Mouse (Mus musculus) stomach, embryonic 15.5 days (tissue): ENCODE measurements around the gene Fam69a. TPM values are rescaled to one million over a fixed set of nuclear protein-coding genes. Genes with fewer than 3 reads are reported as not detected.
A peak's percentile ranks its signal among the peaks of the same experiment; 100 is the strongest.
"Not testable (repeated sequence)": the region's sequence is repeated elsewhere in the genome, so short reads cannot be mapped to it uniquely, and the experiment has no call there.

Source experiments
- ATAC-seq: fragments of 200-750 bp; cut with Nextera tagmentation; 2 replicates; pipeline ENCODE4 v1.8.0; 2017; ENCODE audit warnings: low read depth, moderate number of reproducible peaks, moderate TSS enrichment; ENCODE audit not compliant: insufficient read depth, low FRiP score
- H3K27ac ChIP-seq: fragments of 300-500 bp; sonication (generic); 2 replicates; pipeline ENCODE4 v1.5.1; 2015; ENCODE audit warnings: mild to moderate bottlenecking, inconsistent platforms
- H3K27me3 ChIP-seq: fragments of 300-500 bp; sonication (generic); replicated peaks from 2 replicates; pipeline ENCODE4 v1.6.1; 2015; ENCODE audit warnings: inconsistent platforms
- H3K36me3 ChIP-seq: fragments of 300-500 bp; sonication (generic); 2 replicates; pipeline ENCODE4 v1.6.1; 2015; ENCODE audit warnings: inconsistent platforms
- H3K4me1 ChIP-seq: fragments of 300-500 bp; sonication (generic); 2 replicates; pipeline ENCODE4 v1.6.1; 2015; ENCODE audit warnings: inconsistent platforms
- H3K4me2 ChIP-seq: fragments of 300-500 bp; sonication (generic); 2 replicates; pipeline ENCODE4 v1.6.1; 2015; ENCODE audit warnings: mild to moderate bottlenecking, inconsistent platforms
- H3K4me3 ChIP-seq: fragments of 300-500 bp; sonication (generic); replicated peaks from 2 replicates; pipeline ENCODE4 v1.5.1; 2015; ENCODE audit warnings: inconsistent platforms
- H3K9ac ChIP-seq: fragments of 300-500 bp; sonication (generic); 2 replicates; pipeline ENCODE4 v1.6.1; 2015; ENCODE audit warnings: inconsistent platforms
- H3K9me3 ChIP-seq: fragments of 300-500 bp; sonication (generic); 2 replicates; pipeline ENCODE4 v1.6.1; 2016; ENCODE audit warnings: inconsistent platforms
- WGBS: fragments of 180-500 bp; shearing (Covaris S2); methylation state at CpG from one replicate; pipeline ENCODE4 v1.1.7; 2015; 5-methylcytosine and 5-hydroxymethylcytosine counted together
- polyA plus RNA-seq: library from polyadenylated mRNA; unstranded; fragments of >200 nt; fragmentation: Nextera tagmentation; extraction: Ambion mirVana; gene quantifications from 2 replicates; pipeline ENCODE4 v1.2.1, GENCODE M21; 2015

Gene Fam69a
- polyA plus RNA-seq, result 24.1 and 28.7 TPM in 2 replicates

- WGBS, result under 1% methylated on average over 55 of the region's 91 CpGs
- Histone ChIP-seq H3K4me1 (no peaks in the 10 kb centered on the region), H3K4me3 (peak within 1 kb of the TSS; percentile 85), H3K36me3 (no peaks in the 10 kb centered on the region), H3K4me2 (peak within 1 kb of the TSS; percentile 94), H3K9me3 (no peaks in the 10 kb centered on the region), H3K9ac (peak within 1 kb of the TSS; percentile 81), H3K27me3 (no peaks in the 10 kb centered on the region), H3K27ac (peak within 1 kb of the TSS; percentile 94)
- peak; percentile 94 for ATAC-seq
These were observed at the start of gene Fam69a for GRCm38 (mm10) chr5:107986967-107987834. Gene Fam69a (minus strand): TSS chr5:107987085.

GRCm38 (mm10) chr5:108035523-108035922 lies 48.6 kb upstream of the Fam69a start:
- H3K9me3 ChIP-seq, result no peaks in the 10 kb centered on the region
- no peak overlapping the region for H3K9ac ChIP-seq
- no peak overlapping the region for H3K4me2 ChIP-seq
- 19% methylated on average over 2 of the region's 2 CpGs for WGBS
- no peaks in the 10 kb centered on the region for H3K27me3 ChIP-seq
- H3K27ac ChIP-seq, result no peak overlapping the region
- H3K4me1 ChIP-seq, result no peaks in the 10 kb centered on the region
- no peak for ATAC-seq
- no peaks in the 10 kb centered on the region for H3K36me3 ChIP-seq
- no peak overlapping the region for H3K4me3 ChIP-seq

DNA sequence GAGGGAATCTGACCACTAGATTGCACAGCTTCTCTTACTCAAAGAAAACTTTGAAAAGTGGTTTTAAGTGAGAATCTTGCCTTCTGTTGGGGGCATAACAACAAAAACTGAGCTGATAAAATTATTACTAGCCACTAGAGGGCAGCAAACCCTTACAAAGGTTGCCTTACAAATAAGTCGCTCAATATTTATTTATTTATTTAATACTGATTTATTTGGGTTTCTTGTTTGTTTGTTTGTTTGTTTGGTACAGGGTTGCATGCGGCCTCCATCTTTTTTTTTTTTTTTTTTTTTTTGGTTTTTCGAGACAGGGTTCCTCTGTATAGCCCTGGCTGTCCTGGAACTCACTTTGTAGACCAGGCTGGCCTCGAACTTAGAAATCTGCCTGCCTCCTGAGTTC lies 47.3 kb upstream of the Fam69a start:
- Histone ChIP-seq H3K36me3 (no peaks in the 10 kb centered on the region), H3K9ac (no peak overlapping the region), H3K4me3 (no peak overlapping the region), H3K4me1 (no peaks in the 10 kb centered on the region), H3K27me3 (no peaks in the 10 kb centered on the region), H3K4me2 (no peak overlapping the region), H3K27ac (no peak overlapping the region), H3K9me3 (no peaks in the 10 kb centered on the region)
- ATAC-seq, result no peak
- 35% methylated on average over 3 of the region's 4 CpGs for WGBS

DNA sequence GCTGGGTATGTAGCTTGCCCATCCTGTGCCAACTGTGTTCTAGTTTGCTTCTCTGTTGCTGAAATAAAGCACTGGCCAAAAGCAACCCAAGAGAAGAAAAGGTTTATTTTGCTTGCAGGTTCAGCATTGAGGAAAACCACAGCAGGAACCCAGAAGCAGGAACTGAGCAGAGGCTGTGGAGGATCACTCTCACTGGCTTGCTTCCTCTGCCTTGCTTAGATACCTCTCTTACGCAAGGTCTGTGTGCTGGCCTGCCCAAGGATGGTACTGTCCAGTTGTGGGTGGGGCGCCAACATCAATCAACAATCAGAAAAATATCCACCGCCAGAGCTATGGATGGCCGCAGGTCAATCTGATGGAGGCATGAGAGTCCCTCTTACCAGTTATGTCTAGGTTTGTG lies 44.4 kb upstream of the Fam69a start:
- no peaks in the 10 kb centered on the region for H3K4me1 ChIP-seq
- no peaks in the 10 kb centered on the region for H3K27me3 ChIP-seq
- no peak overlapping the region for H3K4me3 ChIP-seq
- no peak for ATAC-seq
- H3K36me3 ChIP-seq, result no peaks in the 10 kb centered on the region
- H3K9me3 ChIP-seq, result no peaks in the 10 kb centered on the region
- 85% methylated on average over 4 of the region's 4 CpGs for WGBS
- H3K9ac ChIP-seq, result no peak overlapping the region
- H3K27ac ChIP-seq, result no peak overlapping the region
- H3K4me2 ChIP-seq, result no peak overlapping the region

GRCm38 (mm10) chr5:108029968-108030367 lies 43.1 kb upstream of the Fam69a start:
- H3K4me3 ChIP-seq, result no peak overlapping the region
- no peak for ATAC-seq
- H3K9me3 ChIP-seq, result no peaks in the 10 kb centered on the region

GRCm38 (mm10) chr5:108028797-108029536 lies 42.1 kb upstream of the Fam69a start:
- not testable (repeated sequence) for H3K4me2 ChIP-seq, H3K36me3 ChIP-seq, H3K27me3 ChIP-seq, H3K9me3 ChIP-seq, H3K9ac ChIP-seq, H3K27ac ChIP-seq, H3K4me3 ChIP-seq, H3K4me1 ChIP-seq
- 87% methylated on average over 7 of the region's 7 CpGs for WGBS
- 0 out of 2 replicates have a peak, but pooled peaks have one; percentile 35 for ATAC-seq

More at GRCm38 (mm10) chr5:108029968-108030367, 43.1 kb upstream of the Fam69a start:
- Histone ChIP-seq H3K27ac (no peak overlapping the region), H3K4me1 (no peaks in the 10 kb centered on the region), H3K9ac (no peak overlapping the region), H3K27me3 (no peaks in the 10 kb centered on the region), H3K4me2 (no peak overlapping the region), H3K36me3 (no peaks in the 10 kb centered on the region)
- WGBS, result 82% methylated on average over 2 of the region's 2 CpGs

DNA sequence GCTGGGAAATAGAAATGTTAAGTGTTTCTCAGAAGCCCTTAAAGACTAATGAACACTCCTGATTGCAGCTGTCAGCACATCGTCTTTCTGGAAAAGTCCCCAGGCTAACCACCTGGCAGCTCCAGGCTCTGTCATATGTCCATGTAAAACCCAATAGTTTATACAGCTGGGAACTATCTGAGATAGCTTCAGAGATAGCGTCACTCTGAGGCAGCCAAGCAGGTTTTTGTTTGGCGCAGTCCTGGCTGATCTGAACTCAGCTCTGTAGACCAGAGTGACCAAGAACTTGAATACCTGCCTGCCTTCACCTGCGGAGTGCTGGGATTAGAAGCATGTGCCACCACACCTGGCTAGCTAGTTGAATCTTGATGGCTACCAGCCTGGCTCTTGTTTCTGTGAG lies 41.3 kb upstream of the Fam69a start:
- ATAC-seq, result no peak
- no peak overlapping the region for H3K27ac ChIP-seq
- H3K9me3 ChIP-seq, result no peaks in the 10 kb centered on the region
- H3K36me3 ChIP-seq, result no peaks in the 10 kb centered on the region
- H3K27me3 ChIP-seq, result no peaks in the 10 kb centered on the region
- H3K4me3 ChIP-seq, result no peak overlapping the region
- no peak overlapping the region for H3K9ac ChIP-seq
- no peaks in the 10 kb centered on the region for H3K4me1 ChIP-seq
- 84% methylated on average over 4 of the region's 4 CpGs for WGBS
- no peak overlapping the region for H3K4me2 ChIP-seq

- no peak overlapping the region for H3K27ac ChIP-seq
- ATAC-seq, result no peak
- H3K4me3 ChIP-seq, result no peak overlapping the region
- no peaks in the 10 kb centered on the region for H3K9me3 ChIP-seq
- H3K36me3 ChIP-seq, result no peaks in the 10 kb centered on the region
- H3K4me2 ChIP-seq, result no peak overlapping the region
- WGBS, result 59% methylated on average over 3 of the region's 3 CpGs
- H3K4me1 ChIP-seq, result no peaks in the 10 kb centered on the region
- H3K9ac ChIP-seq, result no peak overlapping the region
- H3K27me3 ChIP-seq, result no peaks in the 10 kb centered on the region
These were observed 34.5 kb upstream of the Fam69a start for GRCm38 (mm10) chr5:108021346-108021745.

- no peak overlapping the region for H3K27ac ChIP-seq
- no peaks in the 10 kb centered on the region for H3K4me1 ChIP-seq
- H3K27me3 ChIP-seq, result no peaks in the 10 kb centered on the region
- no peak for ATAC-seq
- no peak overlapping the region for H3K4me2 ChIP-seq
- WGBS, result 21% methylated on average over 2 of the region's 2 CpGs
- H3K9me3 ChIP-seq, result no peaks in the 10 kb centered on the region
- no peaks in the 10 kb centered on the region for H3K36me3 ChIP-seq
- no peak overlapping the region for H3K4me3 ChIP-seq
- no peak overlapping the region for H3K9ac ChIP-seq
These were observed 32.5 kb upstream of the Fam69a start for GRCm38 (mm10) chr5:108019367-108019766.

GRCm38 (mm10) chr5:108017232-108017631 lies 30.3 kb upstream of the Fam69a start:
- no peak overlapping the region for H3K27ac ChIP-seq
- H3K36me3 ChIP-seq, result no peaks in the 10 kb centered on the region
- no peak for ATAC-seq
- no peak overlapping the region for H3K4me2 ChIP-seq
- no peaks in the 10 kb centered on the region for H3K9me3 ChIP-seq
- 93% methylated on average over 2 of the region's 2 CpGs for WGBS
- no peak overlapping the region for H3K4me3 ChIP-seq
- H3K9ac ChIP-seq, result no peak overlapping the region
- H3K4me1 ChIP-seq, result no peaks in the 10 kb centered on the region
- H3K27me3 ChIP-seq, result no peaks in the 10 kb centered on the region

DNA sequence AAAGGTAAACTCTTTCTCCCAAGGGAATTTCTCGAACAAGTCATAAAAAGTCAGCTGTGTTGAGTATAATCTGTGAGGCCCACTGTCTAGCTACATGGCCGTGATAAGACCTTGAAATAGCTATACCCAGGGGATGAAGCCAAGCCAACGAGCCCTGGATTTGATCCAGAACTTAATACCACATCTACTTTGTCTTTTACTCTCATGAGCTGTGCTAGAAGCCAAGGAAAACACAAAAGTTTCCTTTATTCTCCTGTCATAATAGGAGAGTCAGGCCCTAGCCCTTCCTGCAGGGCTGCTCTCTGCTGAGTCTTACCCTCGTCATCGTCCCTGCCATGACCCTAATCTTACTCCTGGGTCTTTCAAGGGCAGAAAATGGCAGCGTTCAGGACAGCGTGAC lies 28.5 kb upstream of the Fam69a start:
- no peaks in the 10 kb centered on the region for H3K4me1 ChIP-seq
- H3K27ac ChIP-seq, result no peak overlapping the region
- H3K9ac ChIP-seq, result no peak overlapping the region
- H3K36me3 ChIP-seq, result no peaks in the 10 kb centered on the region
- whole genome bisulfite sequencing, result 66% methylated on average over 7 of the region's 7 CpGs
- H3K9me3 ChIP-seq, result no peaks in the 10 kb centered on the region
- H3K4me3 ChIP-seq, result no peak overlapping the region
- no peaks in the 10 kb centered on the region for H3K27me3 ChIP-seq
- ATAC-seq, result no peak
- H3K4me2 ChIP-seq, result no peak overlapping the region

- Histone ChIP-seq H3K4me2 (no peak overlapping the region), H3K27me3 (no peaks in the 10 kb centered on the region), H3K4me3 (no peak overlapping the region), H3K36me3 (no peaks in the 10 kb centered on the region), H3K4me1 (no peaks in the 10 kb centered on the region), H3K9ac (no peak overlapping the region), H3K27ac (no peak overlapping the region), H3K9me3 (no peaks in the 10 kb centered on the region)
- 23% methylated on average over 1 of the region's 1 CpGs for WGBS
- no peak for ATAC-seq
These were observed 27.3 kb upstream of the Fam69a start for GRCm38 (mm10) chr5:108014173-108014572.
